Mouse (Mus musculus) B cell, adult 62 days (primary cell): ENCODE measurements around the gene Pus7. TPM values are rescaled to one million over a fixed set of nuclear protein-coding genes. Genes with fewer than 3 reads are reported as not detected.

Source experiments
- total RNA-seq: library from RNA; stranded (reverse); gene quantifications from 4 replicates; pipeline ENCODE4 v1.2.4, GENCODE M21; 2023

The Pus7 gene
- total RNA-seq, result 19.6 to 32.2 TPM (median 23.9 TPM) in 4 replicates

DNA sequence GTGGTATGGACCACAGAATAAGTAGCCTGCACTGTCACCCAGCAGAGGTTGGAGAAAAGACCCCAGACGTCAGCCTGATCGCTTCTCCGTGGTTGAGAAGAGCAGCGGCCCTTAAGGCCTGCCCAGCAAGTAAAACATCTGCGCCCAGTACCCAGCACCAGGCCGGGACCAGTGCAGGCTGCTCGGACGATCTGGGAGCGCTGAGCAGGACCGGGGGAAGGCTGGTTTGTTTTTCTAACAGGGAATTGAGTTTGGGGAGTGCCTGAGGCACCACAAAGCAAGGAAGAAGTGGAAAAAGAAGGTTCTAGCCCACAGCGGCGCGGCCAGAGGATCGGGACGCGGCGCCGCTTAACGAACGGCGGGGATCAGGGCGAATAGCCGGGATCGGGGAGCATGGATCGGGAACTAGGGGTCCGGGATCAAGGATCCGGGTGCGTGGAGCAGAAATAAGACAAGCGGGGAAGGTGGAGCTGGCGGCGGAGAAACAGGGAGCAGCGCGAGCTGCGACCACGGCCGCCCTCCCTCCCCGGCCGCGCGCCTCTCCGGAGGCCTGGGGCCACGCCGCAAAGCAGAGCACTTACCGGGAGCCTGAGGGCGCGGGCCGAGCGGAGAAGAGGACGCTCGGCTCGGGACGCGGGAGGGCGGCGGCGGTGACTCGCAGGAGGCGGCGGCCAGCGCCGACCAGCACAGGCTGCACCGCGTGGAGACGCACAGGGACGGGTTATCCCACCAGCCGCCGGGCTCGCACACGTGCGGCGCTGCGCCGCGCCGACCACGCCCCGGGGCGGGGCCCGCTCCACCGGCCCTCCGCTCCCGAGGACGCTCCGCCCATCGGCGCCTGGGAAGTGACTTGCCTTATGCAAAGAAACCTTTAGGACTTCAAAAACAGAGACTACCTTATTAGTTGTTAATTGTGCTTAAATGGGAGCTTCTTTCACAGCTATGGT lies at the start of gene Pus7:
Pus7 (minus strand) TSS at position 781 of the 947 bp plus-strand sequence.

DNA sequence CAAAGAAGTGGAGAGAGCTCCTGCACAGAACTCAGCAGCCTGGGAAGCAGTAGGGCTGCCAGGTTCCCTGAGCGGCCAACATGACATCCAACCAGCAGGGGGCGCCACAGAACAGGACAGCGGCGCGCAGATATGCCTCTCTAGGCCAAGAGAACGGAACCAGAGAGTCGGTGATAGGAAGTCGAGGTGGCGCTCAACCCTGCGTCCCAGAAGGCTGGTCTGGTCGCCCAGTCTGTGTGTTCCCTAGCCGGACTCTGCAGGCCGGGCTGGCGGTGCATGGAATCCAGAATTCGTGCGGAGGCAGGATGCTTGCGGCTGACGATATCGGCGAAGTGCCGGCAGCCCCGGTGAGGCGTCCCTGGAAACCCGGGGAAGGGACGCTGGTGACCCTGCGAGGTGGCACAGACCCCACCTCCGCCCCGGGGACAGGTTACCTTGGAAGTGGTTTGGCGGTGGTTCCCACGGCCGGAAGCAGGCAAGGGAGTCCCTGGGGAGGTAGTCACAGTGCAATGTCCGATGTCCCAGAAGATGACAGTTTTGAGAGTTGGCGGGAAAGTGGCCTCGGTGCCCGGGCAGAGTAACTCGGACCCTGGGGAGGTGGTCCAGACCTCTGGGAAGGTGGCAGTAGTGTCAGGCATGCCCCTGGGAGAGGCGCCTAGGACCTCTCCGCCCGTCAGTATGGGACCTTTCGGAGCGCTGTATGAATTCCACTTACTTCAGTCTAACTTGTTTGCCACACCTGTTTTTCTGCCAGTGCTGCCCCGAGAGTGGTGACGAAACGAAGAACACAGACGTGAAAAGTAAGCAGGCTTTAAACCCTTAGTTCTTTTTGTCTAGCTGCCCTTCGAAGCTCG lies 4.3 kb upstream of the Pus7 start, which contains the start of gene Rint1:
Rint1 (plus strand) TSS at position 176 of the 854 bp plus-strand sequence.

Other genes with a start within 250 kb of the Pus7 start
- 64.6 to 75.5 TPM (median 70.9 TPM) in 4 replicates for gene Srpk2, start 99.1 kb downstream of the Pus7 start, total RNA-seq
- gene Rint1, start 4.0 kb upstream of the Pus7 start, total RNA-seq, result 23.4 to 25.7 TPM (median 24.8 TPM) in 4 replicates
- 39.6 to 51.3 TPM (median 43.7 TPM) in 4 replicates for gene Tomm7, start 60.5 kb upstream of the Pus7 start, total RNA-seq
- 25.4 to 30.2 TPM (median 27.8 TPM) in 4 replicates for gene Fam126a, start 247.0 kb upstream of the Pus7 start, total RNA-seq